Mouse (Mus musculus) lung, postnatal 4 days (tissue): ENCODE measurements around the gene Fam163a.

Experiments
- DNase-seq, 2 experiments: peaks; one replicate each; pipeline ENCODE4 v3.0.0; 2021

Gene Fam163a

DNA sequence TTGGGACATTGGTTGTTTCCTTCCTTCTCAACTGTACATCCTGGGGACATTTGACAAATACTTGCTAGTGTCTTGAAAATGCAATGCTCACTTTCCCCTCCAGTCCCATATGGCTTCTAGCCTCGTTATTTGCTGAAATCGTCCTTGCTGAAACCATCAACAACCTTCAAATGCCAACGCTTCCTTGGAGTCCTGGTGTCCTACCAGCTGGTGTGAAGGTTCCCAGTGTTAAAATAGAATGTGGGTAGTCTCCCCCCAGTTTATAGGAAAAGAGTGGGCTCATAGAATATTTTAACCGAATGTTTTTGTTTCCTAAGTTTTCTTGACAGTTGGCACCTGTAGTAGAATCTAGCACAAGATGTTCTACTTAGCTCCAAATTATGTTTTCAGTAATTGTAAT lies 7.2 kb downstream of the Fam163a start:
- DNase-seq = no peak

GRCm38 (mm10) chr1:156193292-156193691 lies 11.5 kb downstream of the Fam163a start:
- DNase-seq = no peak

GRCm38 (mm10) chr1:156192853-156193252 lies 12.0 kb downstream of the Fam163a start:
- no peak for DNase-seq

- DNase-seq = no peak
Measured at GRCm38 (mm10) chr1:156186646-156187045, 18.2 kb downstream of the Fam163a start.

GRCm38 (mm10) chr1:156184158-156184571 lies 20.7 kb downstream of the Fam163a start:
- DNase-seq = peak in 1 of 2 experiments; percentile 37

GRCm38 (mm10) chr1:156183176-156183958 lies 21.5 kb downstream of the Fam163a start:
- DNase-seq = no peak

- DNase-seq = peak; percentile 20 to 54
Measured at GRCm38 (mm10) chr1:156179875-156180274, 25.0 kb downstream of the Fam163a start.

DNA sequence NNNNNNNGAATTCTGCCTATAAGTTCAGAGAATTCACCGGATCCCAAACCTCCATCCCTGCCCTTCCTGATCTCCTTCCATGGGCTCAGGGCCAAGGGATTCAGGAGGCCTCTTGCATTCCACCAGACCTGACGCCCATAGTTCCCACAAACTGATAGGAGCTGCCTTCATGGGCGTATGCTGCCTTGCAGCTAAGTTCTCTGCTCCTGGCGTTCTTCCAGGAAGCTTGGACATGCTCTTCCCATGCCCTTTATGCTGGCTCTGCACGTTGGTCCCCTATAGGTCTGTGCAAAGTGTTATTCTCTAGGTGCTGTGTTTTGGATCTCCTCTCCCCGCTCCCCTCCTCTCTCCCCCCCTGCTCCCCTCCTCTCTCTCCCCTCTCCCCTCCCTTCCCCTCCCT lies 36.1 kb downstream of the Fam163a start:
- DNase-seq = no peak

GRCm38 (mm10) chr1:156116770-156117169 lies 88.1 kb downstream of the Fam163a start:
- DNase-seq = no peak

DNA sequence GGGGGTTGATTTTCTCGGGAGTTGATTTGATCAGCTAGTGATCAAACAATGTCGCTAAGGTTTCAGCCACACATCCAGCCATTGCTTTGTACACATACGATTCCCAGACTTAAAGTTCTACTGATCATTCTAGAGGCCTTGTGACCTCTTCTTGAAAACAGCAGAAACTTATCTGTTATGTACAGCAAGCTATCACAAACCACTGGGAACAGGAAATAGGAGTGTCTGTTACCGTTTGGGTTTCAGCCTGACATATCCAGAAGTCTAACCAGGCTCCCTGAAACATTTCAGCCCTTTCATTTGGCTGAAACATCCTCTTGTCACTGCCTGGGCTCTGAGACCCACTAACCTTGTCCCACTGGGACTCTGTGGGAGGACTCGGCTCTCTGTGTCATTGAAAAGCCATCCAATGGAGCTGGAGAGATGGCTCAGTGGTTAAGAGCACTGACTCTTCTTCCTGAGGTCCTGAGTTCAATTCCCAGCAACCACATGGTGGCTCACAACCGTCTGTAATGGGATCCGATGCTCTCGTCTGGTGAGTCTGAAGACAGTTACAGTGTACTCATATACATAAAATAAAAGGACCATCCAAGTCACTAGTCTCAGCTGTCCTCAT lies 90.8 kb downstream of the Fam163a start:
- no peak for DNase-seq

- DNase-seq = no peak
Measured at GRCm38 (mm10) chr1:156112142-156112541, 92.7 kb downstream of the Fam163a start.

GRCm38 (mm10) chr1:156111728-156112127 lies 93.1 kb downstream of the Fam163a start:
- no peak for DNase-seq

- no peak for DNase-seq
Measured at GRCm38 (mm10) chr1:156111090-156111489, 93.7 kb downstream of the Fam163a start.

DNA sequence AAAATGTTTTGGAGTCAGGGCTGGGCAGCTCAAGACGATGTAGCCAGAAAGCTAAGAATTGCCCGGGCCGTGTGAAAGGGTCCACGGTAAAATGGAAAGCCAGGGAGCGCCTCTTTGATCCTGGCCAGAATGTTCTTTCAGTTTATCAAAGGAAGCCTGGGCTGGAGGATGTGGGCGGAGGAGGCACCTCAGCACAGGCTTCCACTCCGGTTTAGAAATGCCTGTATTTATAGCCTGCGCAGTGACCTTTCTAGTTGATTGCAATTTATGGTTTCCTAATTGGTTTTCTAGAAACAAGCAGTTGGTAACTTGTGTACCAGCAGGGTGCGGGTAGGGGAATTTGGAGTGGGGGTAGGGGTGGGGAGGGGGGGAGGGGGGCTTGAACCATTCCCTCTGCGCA lies 96.4 kb downstream of the Fam163a start:
- DNase-seq = no peak

DNA sequence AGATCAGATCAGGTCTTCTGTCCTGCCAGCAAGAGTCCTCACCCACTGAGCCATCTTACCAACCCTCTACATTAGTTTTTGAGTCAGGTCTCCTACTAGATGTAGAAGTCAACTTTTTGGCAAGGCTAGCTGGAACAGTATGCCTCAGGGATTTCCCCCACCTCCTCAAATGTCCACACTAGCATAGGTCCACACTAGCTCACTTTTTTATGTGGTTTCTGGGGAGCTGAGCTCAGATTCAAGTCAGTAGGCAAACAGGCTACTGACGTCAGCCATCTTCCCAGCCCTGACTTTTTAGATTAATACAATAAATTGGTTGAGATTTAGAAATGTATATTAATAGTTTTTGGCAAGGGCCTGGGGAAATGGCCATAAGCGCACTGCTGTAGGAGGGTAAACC lies 97.4 kb downstream of the Fam163a start:
- DNase-seq = no peak

- DNase-seq = no peak
Measured at GRCm38 (mm10) chr1:156105381-156105780, 99.4 kb downstream of the Fam163a start.

DNA sequence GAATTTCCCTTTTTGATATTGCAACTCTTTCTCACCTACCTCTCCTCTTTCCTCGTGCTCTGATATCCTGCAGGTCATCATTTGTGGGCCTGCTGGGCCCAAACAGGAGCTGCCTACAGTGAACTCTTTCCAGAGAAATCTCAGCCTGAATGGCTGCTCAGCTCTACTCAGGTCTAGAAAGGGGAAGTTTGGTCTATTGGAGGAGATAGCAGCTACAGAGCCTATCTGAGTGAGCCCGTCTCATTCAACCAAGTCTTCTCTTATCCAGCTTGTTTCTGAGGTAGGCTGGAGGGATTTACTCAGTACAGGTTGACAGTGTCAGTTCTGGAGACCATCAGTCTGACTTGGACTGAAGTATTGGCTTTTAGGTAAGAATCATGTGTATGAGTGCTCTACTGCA lies 101.1 kb downstream of the Fam163a start:
- no peak for DNase-seq

- DNase-seq = no peak
Measured at GRCm38 (mm10) chr1:156091811-156092210, 113.0 kb downstream of the Fam163a start.

GRCm38 (mm10) chr1:156090042-156090441 lies 114.8 kb downstream of the Fam163a start:
- DNase-seq = no peak

GRCm38 (mm10) chr1:156089561-156089960 lies 115.3 kb downstream of the Fam163a start:
- no peak for DNase-seq

GRCm38 (mm10) chr1:156087586-156087985 lies 117.2 kb downstream of the Fam163a start:
- DNase-seq = no peak

GRCm38 (mm10) chr1:156085770-156086169 lies 119.1 kb downstream of the Fam163a start:
- peak in 1 of 2 experiments; percentile 45 for DNase-seq

- DNase-seq = no peak
Measured at GRCm38 (mm10) chr1:156084603-156085002, 120.2 kb downstream of the Fam163a start.

- no peak for DNase-seq
Measured at GRCm38 (mm10) chr1:156077655-156078054, 127.2 kb downstream of the Fam163a start.

- no peak for DNase-seq
Measured at GRCm38 (mm10) chr1:156076474-156076873, 128.4 kb downstream of the Fam163a start.
